Mouse (Mus musculus): Measurements from ENCODE around the gene Chrm1.
"Not testable (repeated sequence)": the region's sequence is repeated elsewhere in the genome, so short reads cannot be mapped to it uniquely, and the experiment has no call there.

Gene Chrm1

GRCm38 (mm10) chr19:8716767-8717475 is 53.3 kb downstream of the Chrm1 start:
- no peak for DNase-seq (ENCODE audit: low spot score in 2 of 2)

- DNase-seq (ENCODE audit: low spot score in 2 of 2): peak in 1 of 2 experiments; percentile 60
These were observed 54.8 kb downstream of the Chrm1 start for GRCm38 (mm10) chr19:8718357-8718756.

GRCm38 (mm10) chr19:8719037-8719436 is 55.4 kb downstream of the Chrm1 start:
- not testable (repeated sequence) for DNase-seq (ENCODE audit: low spot score in 2 of 2)

GRCm38 (mm10) chr19:8721378-8721777 is 57.8 kb downstream of the Chrm1 start:
- DNase-seq (ENCODE audit: low spot score in 2 of 2): no peak

GRCm38 (mm10) chr19:8722021-8722420 is 58.4 kb downstream of the Chrm1 start:
- no peak for DNase-seq (ENCODE audit: low spot score in 2 of 2)

- no peak for DNase-seq (ENCODE audit: low spot score in 2 of 2)
These were observed 58.9 kb downstream of the Chrm1 start for GRCm38 (mm10) chr19:8722559-8722906.

GRCm38 (mm10) chr19:8722907-8723573 is 59.5 kb downstream of the Chrm1 start, which contains the start of gene Slc3a2:
Gene Slc3a2, minus strand, starts transcription at chr19:8723369.
- peak; percentile 96 to 97 for DNase-seq (ENCODE audit: low spot score in 2 of 2)

GRCm38 (mm10) chr19:8723574-8724346 is 60.2 kb downstream of the Chrm1 start:
- no peak for DNase-seq (ENCODE audit: low spot score in 2 of 2)

GRCm38 (mm10) chr19:8724392-8724791 is 60.8 kb downstream of the Chrm1 start:
- DNase-seq (ENCODE audit: low spot score in 2 of 2): no peak

- no peak for DNase-seq (ENCODE audit: low spot score in 2 of 2)
These were observed 61.6 kb downstream of the Chrm1 start for GRCm38 (mm10) chr19:8725081-8725613.

GRCm38 (mm10) chr19:8726609-8727390 is 63.2 kb downstream of the Chrm1 start:
- DNase-seq (ENCODE audit: low spot score in 2 of 2): no peak

- no peak for DNase-seq (ENCODE audit: low spot score in 2 of 2)
These were observed 64.0 kb downstream of the Chrm1 start for GRCm38 (mm10) chr19:8727495-8728114.

- DNase-seq (ENCODE audit: low spot score in 2 of 2): not testable (repeated sequence)
These were observed 64.9 kb downstream of the Chrm1 start for GRCm38 (mm10) chr19:8728335-8729099.

All from right cerebral cortex, adult 2 months (tissue).